ENCODE assay signal across 7 mouse cellular contexts in genomic region chrX:6777489-6778249, GRCm38 (mm10). TPM values are rescaled to one million over a fixed set of nuclear protein-coding genes. Genes with fewer than 3 reads are reported as not detected.
DNase-seq lines count a peak whose midpoint lies in the region; ATAC-seq and TF ChIP-seq lines count a peak whose summit lies in the region.

No protein-coding gene starts in this region.

- H3K9ac ChIP-seq in kidney, postnatal 0 days (ENCODE audit: low read depth, low read length), result no peak overlapping the region
- no peak overlapping the region for H3K9ac ChIP-seq in intestine, embryonic 14.5 days (ENCODE audit: low read length)
- H3K9ac ChIP-seq in neural tube, embryonic 15.5 days (replicated peaks), result no peak overlapping the region

- no peak overlapping the region for H3K27ac ChIP-seq in kidney, postnatal 0 days
- H3K27ac ChIP-seq in forebrain, embryonic 10.5 days, result no peak overlapping the region
- no peak overlapping the region for H3K27ac ChIP-seq in intestine, embryonic 14.5 days (ENCODE audit: low read depth)
- H3K27ac ChIP-seq in neural tube, embryonic 15.5 days (replicated peaks), result no peak overlapping the region

- H3K4me3 ChIP-seq in kidney, postnatal 0 days (replicated peaks; ENCODE audit: low read depth, low read length), result peak overlapping the region; percentile 21; the same call in 1 of the 2 replicates
- H3K4me3 ChIP-seq in forebrain, embryonic 10.5 days, result peak overlapping the region; percentile 48
- no peak overlapping the region for H3K4me3 ChIP-seq in intestine, embryonic 14.5 days (ENCODE audit: low read depth, low read length)
- H3K4me3 ChIP-seq in neural tube, embryonic 15.5 days (replicated peaks), result peak overlapping the region; percentile 41

- H3K27me3 ChIP-seq in kidney, postnatal 0 days (ENCODE audit: insufficient read depth, low read length), result no peaks in the 10 kb centered on the region
- H3K27me3 ChIP-seq in forebrain, embryonic 10.5 days (ENCODE audit: poor library complexity, severe bottlenecking), result peaks cover 30% of the 10 kb centered on the region
- peaks cover 15% of the 10 kb centered on the region for H3K27me3 ChIP-seq in intestine, embryonic 14.5 days (replicated peaks; ENCODE audit: control insufficient read depth, insufficient read depth, low read length)
- H3K27me3 ChIP-seq in neural tube, embryonic 15.5 days (replicated peaks), result peaks cover 10% of the 10 kb centered on the region; the same call in 1 of the 2 replicates

- peak overlapping the region; percentile 54 for H3K4me2 ChIP-seq in kidney, postnatal 0 days (ENCODE audit: low read length)
- H3K4me2 ChIP-seq in intestine, embryonic 14.5 days (ENCODE audit: low read length), result peak overlapping the region; percentile 48
- H3K4me2 ChIP-seq in neural tube, embryonic 15.5 days, result peak overlapping the region; percentile 65

- DNase-seq in kidney, postnatal 0 days (ENCODE audit: low spot score), result peak; percentile 0
- no peak for DNase-seq in kidney, adult 18-20 months
- no peak for DNase-seq in forebrain, embryonic 10.5 days (ENCODE audit: extremely low spot score, low spot score)
- DNase-seq in intestine, embryonic 14.5 days (ENCODE audit: low spot score), result peak; percentile 51
- no peak for DNase-seq in thymus, postnatal 10 days (ENCODE audit: low spot score in 2 of 2)
- no peak for DNase-seq in frontal cortex, postnatal 14 days (ENCODE audit: low spot score in 2 of 2)

- no peaks in the 10 kb centered on the region for H3K36me3 ChIP-seq in kidney, postnatal 0 days (ENCODE audit: insufficient read depth, low read length)
- no peaks in the 10 kb centered on the region for H3K36me3 ChIP-seq in forebrain, embryonic 10.5 days (replicated peaks)
- no peaks in the 10 kb centered on the region for H3K36me3 ChIP-seq in intestine, embryonic 14.5 days (ENCODE audit: control insufficient read depth, insufficient read depth, low read length)
- no peaks in the 10 kb centered on the region for H3K36me3 ChIP-seq in neural tube, embryonic 15.5 days

- 38% methylated on average over 13 of the region's 13 CpGs for WGBS in kidney, postnatal 0 days
- WGBS in forebrain, embryonic 10.5 days, result 29% methylated on average over 12 of the region's 13 CpGs
- WGBS in intestine, embryonic 14.5 days, result 17% methylated on average over 12 of the region's 13 CpGs
- WGBS in neural tube, embryonic 15.5 days, result 21% methylated on average over 13 of the region's 13 CpGs

- TF ChIP-seq CTCF in kidney, postnatal 0 days (IDR thresholded peaks at IDR 0.05; ENCODE audit: low read depth), result no peak

- no peaks in the 10 kb centered on the region for H3K4me1 ChIP-seq in kidney, postnatal 0 days (replicated peaks; ENCODE audit: insufficient read depth, low read length)
- H3K4me1 ChIP-seq in forebrain, embryonic 10.5 days, result peaks cover 11% of the 10 kb centered on the region
- no peaks in the 10 kb centered on the region for H3K4me1 ChIP-seq in intestine, embryonic 14.5 days (replicated peaks; ENCODE audit: control insufficient read depth, insufficient read depth, low read length)
- no peaks in the 10 kb centered on the region; the same call in 1 of the 2 replicates for H3K4me1 ChIP-seq in neural tube, embryonic 15.5 days

- H3K9me3 ChIP-seq in kidney, postnatal 0 days (replicated peaks; ENCODE audit: low read length), result no peaks in the 10 kb centered on the region
- H3K9me3 ChIP-seq in forebrain, embryonic 10.5 days, result no peaks in the 10 kb centered on the region
- H3K9me3 ChIP-seq in intestine, embryonic 14.5 days (ENCODE audit: control insufficient read depth, low read length), result no peaks in the 10 kb centered on the region
- no peaks in the 10 kb centered on the region for H3K9me3 ChIP-seq in neural tube, embryonic 15.5 days (replicated peaks)

- no peak for ATAC-seq in kidney, postnatal 0 days (replicated peaks; ENCODE audit: low FRiP score, low read depth)
- ATAC-seq in intestine, embryonic 14.5 days (replicated peaks; ENCODE audit: low FRiP score, low TSS enrichment, low read depth), result no peak
- ATAC-seq in neural tube, embryonic 15.5 days (ENCODE audit: low FRiP score), result peak; percentile 74; the same call in 1 of the 2 replicates

RNA-seq across cellular contexts. Expression of gene Dgkk, which starts 1.4 kb away (rescaled TPM):
- 0.03 TPM in 2 replicates for polyA plus RNA-seq in kidney, postnatal 0 days (2015; fragmentation: Nextera tagmentation; extraction: Ambion mirVana)
- 0.60 and 0.62 TPM in 2 replicates for polyA plus RNA-seq in forebrain, embryonic 10.5 days (2016; fragmentation: Nextera tagmentation; extraction: Ambion mirVana)
- polyA plus RNA-seq in intestine, embryonic 14.5 days (2014; fragmentation: Nextera tagmentation; extraction: Ambion mirVana), result 0.15 and 0.28 TPM in 2 replicates
- 2.7 and 3.0 TPM in 2 replicates for polyA plus RNA-seq in neural tube, embryonic 15.5 days (2015; fragmentation: Nextera tagmentation; extraction: Ambion mirVana)

Comparison
In these comparisons a context has a peak if more than half of its experiments do, and no peak if none do; other contexts are left out.
1. DNase-seq: peak in kidney, postnatal 0 days (single experiment) and intestine, embryonic 14.5 days (single experiment); none in kidney, adult 18-20 months (single experiment), forebrain, embryonic 10.5 days (single experiment), thymus, postnatal 10 days (0 of 2) and frontal cortex, postnatal 14 days (0 of 2).
2. Peak in every context shown above with its lines, with median percentiles within 50 percentile points of each other: H3K4me2 ChIP-seq.